Mouse (Mus musculus) liver, embryonic 14 days (tissue): ENCODE measurements around the gene Olfr1353. TPM values are rescaled to one million over a fixed set of nuclear protein-coding genes. Genes with fewer than 3 reads are reported as not detected.

Experiments used
- polyA plus RNA-seq: library from polyadenylated mRNA; depleted of rRNA; stranded (reverse); fragments of >200 nt; gene quantifications from 2 replicates; pipeline ENCODE4 v1.2.3, GENCODE M21; 2012; rRNA removed

The Olfr1353 gene
- not detected in 2 replicates for polyA plus RNA-seq

GRCm38 (mm10) chr10:78963009-78963408, at the start of gene Olfr1353:
Olfr1353 (plus strand) TSS chr10:78963309.

DNA sequence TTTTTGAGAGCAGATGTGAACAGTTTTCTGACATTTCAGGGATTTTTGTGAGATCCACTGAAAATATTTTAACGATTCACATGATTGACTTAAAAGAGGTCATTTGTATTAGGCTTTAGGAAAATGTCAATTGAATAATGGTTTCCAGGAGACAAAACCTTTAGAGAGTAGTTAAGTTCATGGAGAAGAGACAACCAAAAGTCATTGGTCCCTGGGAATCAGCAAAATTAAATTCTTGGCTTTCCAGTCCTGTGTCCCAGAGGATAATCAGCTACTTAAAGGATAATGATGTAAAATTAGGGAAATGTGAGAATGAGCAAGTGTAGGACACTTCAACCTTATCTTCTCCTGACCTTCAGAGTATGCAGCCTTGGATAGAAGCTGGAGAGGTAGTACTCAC, 12.8 kb upstream of the Olfr1353 start, which contains the start of gene Olfr8:
TSS of gene Olfr8 (plus strand) at position 301 of the 400 bp plus-strand sequence.

GRCm38 (mm10) chr10:78980750-78981149, 17.6 kb downstream of the Olfr1353 start, which contains the start of gene Olfr1352:
Olfr1352 (plus strand) TSS chr10:78981050.

GRCm38 (mm10) chr10:79012172-79012571, 49.1 kb downstream of the Olfr1353 start, which contains the start of gene Olfr1351:
Olfr1351 (plus strand) TSS chr10:79012472.

Other genes starting within 250 kb of the Olfr1353 start
- not detected in 2 replicates for gene Casp14, start 245.0 kb upstream of the Olfr1353 start, polyA plus RNA-seq
- 0.01 TPM in 1 of 2 replicates, not detected in the other for gene Ccdc105, start 210.2 kb upstream of the Olfr1353 start, polyA plus RNA-seq
- 0.19 and 0.20 TPM in 2 replicates for gene Slc1a6, start 182.8 kb upstream of the Olfr1353 start, polyA plus RNA-seq
- gene Olfr1356, start 111.1 kb upstream of the Olfr1353 start, polyA plus RNA-seq: not detected in 2 replicates
- gene Olfr1355, start 87.8 kb upstream of the Olfr1353 start, polyA plus RNA-seq: not detected in 2 replicates
- not detected in 2 replicates for gene Olfr1354, start 50.1 kb upstream of the Olfr1353 start, polyA plus RNA-seq
- not detected in 2 replicates for gene Olfr8, start 12.7 kb upstream of the Olfr1353 start, polyA plus RNA-seq
- gene Olfr1352, start 17.7 kb downstream of the Olfr1353 start, polyA plus RNA-seq: not detected in 2 replicates
- not detected in 2 replicates for gene Olfr1351, start 49.2 kb downstream of the Olfr1353 start, polyA plus RNA-seq
- not detected in 2 replicates for gene Olfr57, start 65.4 kb downstream of the Olfr1353 start, polyA plus RNA-seq
- 1.6 TPM in 2 replicates for gene 2610008E11Rik, start 134.3 kb downstream of the Olfr1353 start, polyA plus RNA-seq
- not detected in 2 replicates for gene Vmn2r80, start 185.5 kb downstream of the Olfr1353 start, polyA plus RNA-seq